Mouse (Mus musculus) heart, postnatal 0 days (tissue): ENCODE data around the gene Sema3b.

Source experiments
- CTCF ChIP-seq: IDR thresholded peaks from 2 replicates; pipeline ENCODE4 v1.5.1; 2016; ENCODE audit warnings: antibody characterized with exemption, control low read depth, low read depth
- EP300 ChIP-seq: IDR thresholded peaks from 2 replicates; pipeline ENCODE4 v1.6.1; 2016; ENCODE audit warnings: antibody characterized with exemption, low read depth

GRCm38 (mm10) chr9:107570845-107571244 is 38.2 kb downstream of the Sema3b start:
- TF ChIP-seq CTCF (no peak), EP300 (no peak)
